Mouse (Mus musculus) lung, embryonic 14.5 days (tissue): Measurements from ENCODE around the gene Gzf1. TPM values are rescaled to one million over a fixed set of nuclear protein-coding genes. Genes with fewer than 3 reads are reported as not detected.

Experiments
- ATAC-seq: fragments of 200-750 bp; cut with Nextera tagmentation; 2 replicates; pipeline ENCODE4 v1.8.0; 2017; ENCODE audit warnings: mild to moderate bottlenecking, moderate TSS enrichment, moderate library complexity; ENCODE audit not compliant: insufficient read depth
- DNase-seq: peaks from one replicate; pipeline ENCODE4 v3.0.0-alpha.2; 2015
- H3K27ac ChIP-seq: fragments of 300-500 bp; sonication (generic); 2 replicates; pipeline ENCODE4 v1.5.1; 2014; ENCODE audit warnings: low read depth, mild to moderate bottlenecking, moderate library complexity
- H3K27me3 ChIP-seq: fragments of 300-500 bp; sonication (generic); 2 replicates; pipeline ENCODE4 v1.6.1; 2014; ENCODE audit warnings: low read length, control low read depth; ENCODE audit not compliant: insufficient read depth
- H3K36me3 ChIP-seq: fragments of 300-500 bp; sonication (generic); 2 replicates; pipeline ENCODE4 v1.6.1; 2014; ENCODE audit warnings: control low read depth; ENCODE audit not compliant: insufficient read depth
- H3K4me1 ChIP-seq: fragments of 300-500 bp; sonication (generic); 2 replicates; pipeline ENCODE4 v1.6.1; 2014; ENCODE audit warnings: antibody characterized with exemption, control low read depth; ENCODE audit not compliant: insufficient read depth
- H3K4me2 ChIP-seq: fragments of 300-500 bp; sonication (generic); 2 replicates; pipeline ENCODE4 v1.6.1; 2014; ENCODE audit warnings: mild to moderate bottlenecking
- H3K4me3 ChIP-seq: fragments of 300-500 bp; sonication (generic); 2 replicates; pipeline ENCODE4 v1.5.1; 2014; ENCODE audit warnings: low read depth, low read length
- H3K9ac ChIP-seq: fragments of 300-500 bp; sonication (generic); 2 replicates; pipeline ENCODE4 v1.6.1; 2014
- H3K9me3 ChIP-seq: fragments of 300-500 bp; sonication (generic); 2 replicates; pipeline ENCODE4 v1.6.1; 2016; ENCODE audit warnings: low read depth, low read length, control low read depth
- CTCF ChIP-seq: IDR thresholded peaks from 2 replicates; pipeline ENCODE4 v1.5.1; 2016; ENCODE audit warnings: antibody characterized with exemption, low read depth
- WGBS: fragments of 180-500 bp; shearing (Covaris S2); extraction: QIAGEN DNeasy Blood & Tissue Kit; methylation state at CpG from one replicate; pipeline ENCODE4 v1.1.7; 2014; 5-methylcytosine and 5-hydroxymethylcytosine counted together
- polyA plus RNA-seq: library from polyadenylated mRNA; unstranded; fragments of >200 nt; fragmentation: Nextera tagmentation; extraction: Ambion mirVana; gene quantifications from 2 replicates; pipeline ENCODE4 v1.2.1, GENCODE M21; 2014

Gene Gzf1
- polyA plus RNA-seq, 1 experiment from 2014 or later, result 21.4 TPM

DNA sequence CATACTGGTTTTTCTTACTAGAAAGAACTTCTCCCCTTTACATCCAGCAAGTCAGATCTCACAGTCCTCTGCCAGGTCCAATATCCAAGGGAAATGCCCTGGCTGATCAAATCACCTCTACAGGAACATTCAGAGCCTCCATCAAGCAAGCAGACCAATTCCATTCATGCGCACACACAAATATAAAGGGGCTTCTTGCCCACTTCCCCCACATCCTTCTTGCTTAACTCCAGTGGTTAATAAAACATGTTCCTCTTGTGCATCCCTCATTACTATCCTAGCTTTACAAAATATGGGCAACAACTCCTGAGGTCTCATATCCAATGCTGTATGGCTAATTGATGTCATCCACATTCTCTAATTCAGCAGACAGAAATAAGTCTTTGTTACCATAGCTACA is 17.4 kb upstream of the Gzf1 start:
- no peak for TF ChIP-seq CTCF
- ATAC-seq (no peak), DNase-seq (no peak)
- no peaks in the 10 kb centered on the region for H3K36me3 ChIP-seq
- no peak overlapping the region for H3K4me3 ChIP-seq
- H3K27me3 ChIP-seq, result no peaks in the 10 kb centered on the region
- no peaks in the 10 kb centered on the region for H3K9me3 ChIP-seq
- H3K4me2 ChIP-seq, result no peak overlapping the region
- H3K9ac ChIP-seq, result no peak overlapping the region
- 92% methylated on average over 1 of the region's 1 CpGs for WGBS
- H3K27ac ChIP-seq, result no peak overlapping the region
- H3K4me1 ChIP-seq, result no peaks in the 10 kb centered on the region

DNA sequence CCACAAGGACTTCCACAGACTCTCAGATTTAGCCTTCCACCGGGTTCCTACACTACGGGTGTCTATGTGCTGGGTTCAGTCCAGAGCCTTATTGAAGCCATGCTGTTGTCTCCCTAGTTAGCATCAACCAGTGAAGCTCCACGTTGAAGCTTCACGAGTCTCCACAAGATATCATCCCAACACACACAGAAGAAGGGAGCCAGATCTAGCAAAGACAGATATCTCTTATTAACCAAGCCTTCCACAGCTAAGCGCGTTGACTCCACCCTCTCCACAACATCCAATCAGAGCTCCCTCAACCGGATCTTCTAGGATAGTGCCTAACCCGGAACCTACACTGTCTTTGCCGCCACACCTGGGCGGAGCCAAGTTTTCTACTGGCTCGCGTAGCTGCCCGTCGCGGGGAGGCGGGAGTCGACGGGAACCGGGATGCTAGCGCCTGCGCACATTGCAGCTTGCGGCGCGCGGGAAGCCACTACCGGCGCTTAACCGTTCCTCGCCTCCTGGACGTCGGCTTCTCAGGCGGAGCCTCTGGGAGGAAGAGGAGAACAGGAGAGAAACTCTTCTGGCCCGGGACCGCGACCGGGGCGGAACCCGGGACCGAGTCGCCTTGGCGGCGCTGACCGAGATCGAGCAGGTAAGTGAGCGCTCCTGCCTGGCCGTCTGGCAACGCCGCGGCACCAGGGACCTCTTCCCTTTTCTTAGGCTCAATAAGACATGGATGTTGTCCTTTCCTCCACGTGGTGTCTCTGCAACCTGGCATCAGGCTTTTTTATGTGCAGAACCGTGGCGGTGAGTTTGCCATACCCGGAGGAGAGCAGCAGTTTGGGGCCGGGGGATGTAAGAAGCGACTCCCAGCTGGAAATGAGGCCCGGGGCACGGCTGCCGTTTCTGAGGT is 8.4 kb upstream of the Gzf1 start, which contains the start of gene Nxt1:
Gene Nxt1, plus strand, starts transcription at position 403 of the 898 bp plus-strand sequence.
- H3K36me3 ChIP-seq, result peaks cover 28% of the 10 kb centered on the region
- H3K27ac ChIP-seq, result peak within 1 kb of the TSS; percentile 76; the same call in 1 of the 2 replicates
- ATAC-seq, result peak; percentile 100
- H3K9ac ChIP-seq, result peak within 1 kb of the TSS; percentile 82
- no peaks in the 10 kb centered on the region for H3K9me3 ChIP-seq
- H3K4me2 ChIP-seq, result peak within 1 kb of the TSS; percentile 80
- no peaks in the 10 kb centered on the region for H3K27me3 ChIP-seq
- 1% methylated on average over 58 of the region's 58 CpGs for WGBS
- TF ChIP-seq CTCF, result no peak
- H3K4me1 ChIP-seq, result peaks cover 7% of the 10 kb centered on the region; the same call in 1 of the 2 replicates
- H3K4me3 ChIP-seq, result peak within 1 kb of the TSS; percentile 87
- peak; percentile 99 for DNase-seq

DNA sequence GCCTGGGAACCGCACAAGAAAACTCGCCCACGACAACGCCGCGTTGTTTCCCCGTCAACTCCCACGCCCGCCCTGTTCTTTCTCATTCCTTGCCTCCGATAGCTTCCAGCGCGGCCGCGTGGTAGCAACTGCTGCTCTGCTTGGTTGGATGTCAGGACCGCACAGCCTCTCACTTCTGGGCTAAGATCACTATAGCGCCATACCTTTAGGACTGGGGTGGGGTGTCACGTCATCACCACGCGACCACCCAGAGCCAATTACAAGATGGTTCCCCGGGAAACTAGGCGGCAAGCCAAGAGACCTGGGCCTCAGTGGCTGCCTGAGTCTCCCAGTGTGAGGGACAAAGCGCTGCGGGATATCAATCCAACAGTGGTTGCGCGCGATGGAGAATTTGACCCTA is 3.0 kb upstream of the Gzf1 start:
- peak overlapping the region; percentile 56 for H3K4me2 ChIP-seq
- DNase-seq (peak; percentile 88), ATAC-seq (no peak)
- H3K27ac ChIP-seq, result peak overlapping the region; percentile 61; the same call in 1 of the 2 replicates
- H3K9ac ChIP-seq, result peak overlapping the region; percentile 36
- peaks cover 7% of the 10 kb centered on the region; the same call in 1 of the 2 replicates for H3K4me1 ChIP-seq
- no peak for TF ChIP-seq CTCF
- H3K27me3 ChIP-seq, result no peaks in the 10 kb centered on the region
- no peaks in the 10 kb centered on the region for H3K9me3 ChIP-seq
- 15% methylated on average over 26 of the region's 26 CpGs for WGBS
- peaks cover 28% of the 10 kb centered on the region for H3K36me3 ChIP-seq
- peak overlapping the region; percentile 31 for H3K4me3 ChIP-seq

DNA sequence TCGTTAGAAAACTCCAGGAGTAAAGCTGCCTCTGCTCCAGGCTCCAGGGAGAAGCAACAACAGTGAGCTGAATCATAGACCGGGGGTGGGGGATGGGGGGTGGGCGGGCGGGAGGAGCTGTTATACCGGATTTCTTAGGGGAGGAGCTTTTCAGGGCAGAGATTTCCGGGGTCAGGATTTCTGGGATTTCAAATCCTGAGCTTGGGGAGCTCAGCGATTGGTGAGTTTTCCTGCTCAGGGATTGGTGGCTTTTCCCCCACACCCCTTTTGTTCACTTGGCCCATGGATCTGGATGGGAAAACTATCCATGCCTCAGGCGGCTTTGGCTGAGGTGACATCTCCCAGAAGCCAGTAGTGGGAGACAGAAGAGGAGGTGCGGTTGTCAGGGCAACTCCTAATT is 1.5 kb upstream of the Gzf1 start:
- Histone ChIP-seq H3K4me2 (peak overlapping the region; percentile 89), H3K4me1 (0 out of 2 replicates have a peak, but pooled peaks cover 4% of the 10 kb centered on the region), H3K27me3 (no peaks in the 10 kb centered on the region), H3K27ac (peak overlapping the region; percentile 93), H3K9me3 (no peaks in the 10 kb centered on the region), H3K9ac (no peak overlapping the region), H3K36me3 (peaks cover 37% of the 10 kb centered on the region), H3K4me3 (no peak overlapping the region)
- ATAC-seq (peak; percentile 4; the same call in 1 of the 2 replicates), DNase-seq (peak; percentile 83)
- WGBS, result 5% methylated on average over 9 of the region's 9 CpGs
- no peak for TF ChIP-seq CTCF

DNA sequence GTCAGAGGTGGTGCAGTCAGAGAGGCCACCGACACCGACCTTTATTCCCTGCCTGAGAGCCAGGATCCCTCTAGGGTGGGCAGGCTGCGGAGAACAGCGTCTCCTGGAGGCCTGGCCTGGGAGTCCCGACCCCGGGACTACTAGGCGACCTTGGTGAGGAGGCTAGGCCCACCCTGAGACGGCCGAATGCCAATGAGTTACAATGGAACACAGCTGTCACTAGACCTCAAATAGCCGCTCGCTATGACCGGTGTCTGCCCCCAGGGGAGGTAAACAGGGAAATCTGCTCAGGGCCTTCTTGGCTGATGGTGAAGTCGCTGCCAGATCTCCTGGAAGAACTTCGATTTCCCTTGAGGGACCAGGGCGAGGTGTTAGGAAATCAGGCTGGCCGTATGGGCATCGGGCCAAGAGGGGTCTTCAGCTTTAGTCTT is 653 bp downstream of the Gzf1 start:
- H3K9ac ChIP-seq, result peak overlapping the region; percentile 73
- 5% methylated on average over 17 of the region's 17 CpGs for WGBS
- no peaks in the 10 kb centered on the region for H3K27me3 ChIP-seq
- H3K27ac ChIP-seq, result peak overlapping the region; percentile 65; the same call in 1 of the 2 replicates
- H3K9me3 ChIP-seq, result no peaks in the 10 kb centered on the region
- ATAC-seq (peak; percentile 70), DNase-seq (peak; percentile 67)
- TF ChIP-seq CTCF, result peak; percentile 64
- H3K4me3 ChIP-seq, result peak overlapping the region; percentile 76
- H3K4me2 ChIP-seq, result peak overlapping the region; percentile 89
- H3K36me3 ChIP-seq, result peaks cover 38% of the 10 kb centered on the region
- H3K4me1 ChIP-seq, result 0 out of 2 replicates have a peak, but pooled peaks cover 4% of the 10 kb centered on the region

DNA sequence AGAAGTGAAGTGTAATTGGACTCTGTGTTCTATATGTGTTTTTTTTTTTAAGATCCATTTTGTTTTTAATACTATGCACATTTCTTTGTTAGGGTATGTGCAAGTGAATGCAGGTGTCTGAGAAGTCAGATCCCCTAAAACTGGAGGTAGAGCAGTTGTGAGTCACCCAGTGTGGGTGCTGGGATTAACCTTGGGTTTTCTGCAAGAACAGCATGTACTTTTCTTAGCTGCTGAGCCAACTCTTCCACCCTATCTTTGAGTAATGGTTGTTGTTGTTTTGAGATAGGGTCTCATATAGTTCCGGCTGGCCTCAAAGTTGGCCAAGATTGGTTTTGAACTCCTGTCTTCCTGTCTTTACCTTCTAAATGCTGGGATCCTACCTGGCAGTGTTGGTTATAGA is 2.2 kb downstream of the Gzf1 start:
- DNase-seq, result no peak
- 81% methylated on average over 1 of the region's 1 CpGs for WGBS
- Histone ChIP-seq H3K4me3 (no peak overlapping the region), H3K27ac (no peak overlapping the region), H3K27me3 (no peaks in the 10 kb centered on the region), H3K9me3 (no peaks in the 10 kb centered on the region), H3K4me1 (no peaks in the 10 kb centered on the region), H3K4me2 (no peak overlapping the region), H3K36me3 (peaks cover 42% of the 10 kb centered on the region), H3K9ac (no peak overlapping the region)
- no peak for TF ChIP-seq CTCF
- ATAC-seq, result no peak

DNA sequence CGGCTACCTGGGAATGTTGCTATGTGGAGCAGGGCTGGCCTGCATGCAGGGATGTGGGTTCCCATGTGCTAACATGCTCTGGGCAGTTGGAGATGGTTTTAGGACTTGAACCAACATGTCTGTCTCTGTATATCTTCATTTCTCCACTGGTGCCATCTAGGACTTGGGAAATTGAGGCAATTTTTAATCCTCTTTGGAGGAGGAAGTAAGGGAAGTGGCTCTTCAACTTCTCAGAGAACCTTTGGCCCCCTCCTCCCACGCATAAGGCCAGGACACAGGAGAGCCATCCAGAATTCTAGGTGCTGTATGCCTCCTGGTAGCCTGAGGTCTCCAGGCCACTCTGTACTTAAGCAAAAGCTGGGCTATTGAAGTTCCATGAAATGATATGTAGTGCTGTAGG is 4.1 kb downstream of the Gzf1 start:
- Histone ChIP-seq H3K4me3 (no peak overlapping the region), H3K36me3 (peaks cover 52% of the 10 kb centered on the region), H3K27me3 (no peaks in the 10 kb centered on the region), H3K4me2 (no peak overlapping the region), H3K9ac (no peak overlapping the region), H3K4me1 (no peaks in the 10 kb centered on the region), H3K27ac (no peak overlapping the region), H3K9me3 (no peaks in the 10 kb centered on the region)
- 89% methylated on average over 2 of the region's 2 CpGs for WGBS
- no peak for DNase-seq
- no peak for TF ChIP-seq CTCF
- no peak for ATAC-seq
